Mouse (Mus musculus) embryonic fibroblast, embryonic 13.5 days (primary cell): ENCODE data around the gene Ndel1.

Experiments used
- CTCF ChIP-seq: IDR thresholded peaks from 2 replicates; pipeline ENCODE4 v1.5.1; 2011; ENCODE audit warnings: mild to moderate bottlenecking, control low read depth, low read length, moderate library complexity, borderline replicate concordance; ENCODE audit not compliant: insufficient read depth
- POLR2A ChIP-seq: IDR thresholded peaks from 2 replicates; pipeline ENCODE4 v1.6.1; 2011; ENCODE audit warnings: low read depth, mild to moderate bottlenecking, control low read depth, low read length, moderate library complexity

- TF ChIP-seq POLR2A, result no peak
- no peak for TF ChIP-seq CTCF
Observed at GRCm38 (mm10) chr11:68782336-68782735, 89.3 kb downstream of the Ndel1 start.
